Mouse (Mus musculus) hindbrain, embryonic 14.5 days (tissue): ENCODE data around the gene Dock6. TPM values are rescaled to one million over a fixed set of nuclear protein-coding genes. Genes with fewer than 3 reads are reported as not detected.

Source experiments
- ATAC-seq: fragments of 200-750 bp; cut with Nextera tagmentation; 2 replicates; pipeline ENCODE4 v1.8.0; 2017; ENCODE audit warnings: moderate number of reproducible peaks, mild to moderate bottlenecking, moderate TSS enrichment, moderate library complexity; ENCODE audit not compliant: low FRiP score
- DNase-seq: peaks from one replicate; pipeline ENCODE4 v3.0.0-alpha.2; 2015; ENCODE audit warnings: low spot score
- H3K27ac ChIP-seq: fragments of 300-500 bp; sonication (generic); 2 replicates; pipeline ENCODE4 v1.5.1; 2014; ENCODE audit warnings: mild to moderate bottlenecking, moderate library complexity
- H3K27me3 ChIP-seq: fragments of 300-500 bp; sonication (generic); 2 replicates; pipeline ENCODE4 v1.6.1; 2014; ENCODE audit warnings: mild to moderate bottlenecking, low read length, mixed read lengths; ENCODE audit not compliant: control insufficient read depth, insufficient read depth
- H3K36me3 ChIP-seq: fragments of 300-500 bp; sonication (generic); replicated peaks from 2 replicates; pipeline ENCODE4 v1.6.1; 2014; ENCODE audit not compliant: control insufficient read depth, insufficient read depth
- H3K4me1 ChIP-seq: fragments of 300-500 bp; sonication (generic); replicated peaks from 2 replicates; pipeline ENCODE4 v1.6.1; 2014; ENCODE audit warnings: antibody characterized with exemption, low read length, mixed read lengths; ENCODE audit not compliant: control insufficient read depth, insufficient read depth
- H3K4me2 ChIP-seq: fragments of 300-500 bp; sonication (generic); replicated peaks from 2 replicates; pipeline ENCODE4 v1.6.1; 2014; ENCODE audit warnings: mild to moderate bottlenecking, moderate library complexity
- H3K4me3 ChIP-seq: fragments of 300-500 bp; sonication (generic); replicated peaks from 2 replicates; pipeline ENCODE4 v1.5.1; 2014; ENCODE audit warnings: mild to moderate bottlenecking, low read length
- H3K9ac ChIP-seq: fragments of 300-500 bp; sonication (generic); 2 replicates; pipeline ENCODE4 v1.6.1; 2014
- H3K9me3 ChIP-seq: fragments of 300-500 bp; sonication (generic); 2 replicates; pipeline ENCODE4 v1.6.1; 2016; ENCODE audit warnings: low read length; ENCODE audit not compliant: control insufficient read depth
- WGBS: fragments of 180-500 bp; shearing (Covaris S2); extraction: QIAGEN DNeasy Blood & Tissue Kit; methylation state at CpG from one replicate; pipeline ENCODE4 v1.1.7; 2014; 5-methylcytosine and 5-hydroxymethylcytosine counted together
- polyA plus RNA-seq: library from polyadenylated mRNA; unstranded; fragments of >200 nt; fragmentation: Nextera tagmentation; extraction: Ambion mirVana; gene quantifications from 2 replicates; pipeline ENCODE4 v1.2.1, GENCODE M21; 2014

The Dock6 gene
- polyA plus RNA-seq, 1 experiment from 2014 or later, result 18.0 TPM

- Histone ChIP-seq H3K4me3 (no peak overlapping the region), H3K27me3 (no peaks in the 10 kb centered on the region), H3K4me2 (no peak overlapping the region), H3K9ac (no peak overlapping the region), H3K4me1 (no peaks in the 10 kb centered on the region), H3K27ac (no peak overlapping the region), H3K36me3 (no peaks in the 10 kb centered on the region), H3K9me3 (no peaks in the 10 kb centered on the region)
- DNase-seq, result peak; percentile 55
- 57% methylated on average over 8 of the region's 8 CpGs for WGBS
- no peak for ATAC-seq
These were observed 12.2 kb downstream of the Dock6 start for GRCm38 (mm10) chr9:21840115-21840787.

GRCm38 (mm10) chr9:21837690-21838089 is 14.7 kb downstream of the Dock6 start:
- Histone ChIP-seq H3K9ac (no peak overlapping the region), H3K9me3 (no peaks in the 10 kb centered on the region), H3K4me3 (no peak overlapping the region), H3K4me2 (no peak overlapping the region), H3K27me3 (no peaks in the 10 kb centered on the region), H3K27ac (no peak overlapping the region), H3K36me3 (no peaks in the 10 kb centered on the region), H3K4me1 (no peaks in the 10 kb centered on the region)
- DNase-seq, result no peak
- no peak for ATAC-seq
- 97% methylated on average over 2 of the region's 2 CpGs for WGBS

DNA sequence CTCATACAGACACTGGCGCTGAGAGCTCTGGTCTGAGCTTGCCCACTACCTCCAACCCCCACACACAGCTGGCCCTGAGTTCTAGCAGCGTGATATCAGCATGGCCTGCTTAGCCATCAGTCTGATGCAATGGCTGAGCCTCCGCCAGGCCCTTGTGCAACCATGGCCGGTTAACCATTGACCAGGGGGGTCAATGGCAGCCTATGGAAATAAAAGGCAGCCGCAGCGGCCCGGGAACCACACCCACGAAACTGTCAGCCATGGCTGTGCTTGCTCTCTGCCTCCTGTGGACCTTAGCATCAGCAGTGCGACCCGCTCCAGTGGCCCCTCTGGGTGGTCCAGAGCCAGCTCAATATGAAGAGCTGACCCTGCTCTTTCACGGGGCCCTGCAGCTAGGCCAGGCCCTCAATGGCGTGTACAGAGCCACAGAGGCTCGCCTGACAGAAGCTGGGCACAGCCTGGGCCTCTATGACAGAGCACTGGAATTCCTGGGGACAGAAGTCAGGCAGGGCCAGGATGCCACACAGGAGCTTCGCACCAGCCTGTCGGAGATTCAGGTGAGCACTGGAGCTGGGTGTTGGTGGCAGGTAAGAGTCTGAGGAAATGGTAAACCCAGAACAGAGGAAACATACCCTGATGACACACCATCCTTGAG is 17.1 kb downstream of the Dock6 start, which contains the start of gene Angptl8:
Gene Angptl8 (plus strand): TSS at position 253 of the 655 bp plus-strand sequence.
- Histone ChIP-seq H3K9ac (no peak within 1 kb of the TSS), H3K4me1 (no peaks in the 10 kb centered on the region), H3K36me3 (no peaks in the 10 kb centered on the region), H3K27ac (no peak within 1 kb of the TSS), H3K4me2 (no peak within 1 kb of the TSS), H3K4me3 (no peak within 1 kb of the TSS), H3K9me3 (no peaks in the 10 kb centered on the region), H3K27me3 (no peaks in the 10 kb centered on the region)
- no peak for ATAC-seq
- no peak for DNase-seq
- WGBS, result 64% methylated on average over 15 of the region's 15 CpGs

GRCm38 (mm10) chr9:21831558-21832240 is 20.7 kb downstream of the Dock6 start:
- WGBS, result 93% methylated on average over 20 of the region's 20 CpGs
- Histone ChIP-seq H3K4me1 (no peaks in the 10 kb centered on the region), H3K27me3 (no peaks in the 10 kb centered on the region)

DNA sequence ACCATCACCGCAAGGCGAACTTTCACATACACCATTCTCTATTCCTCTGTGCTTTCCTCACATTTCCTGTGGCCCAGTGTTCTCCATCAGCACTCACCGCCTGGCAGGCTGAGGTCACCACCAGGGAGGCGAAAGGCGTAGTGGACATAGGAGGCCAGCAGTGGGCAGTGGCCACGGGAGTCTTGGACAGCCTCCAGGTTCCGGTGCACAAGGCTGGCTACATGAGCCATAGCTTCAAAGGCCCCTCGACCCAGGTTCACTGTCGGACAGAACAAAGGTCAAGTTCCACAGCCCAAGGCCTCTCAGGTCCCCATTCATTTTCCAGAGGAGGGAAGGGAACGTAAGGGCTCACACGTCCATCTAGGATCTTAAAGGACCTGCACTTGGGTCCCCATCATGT is 21.5 kb downstream of the Dock6 start:
- H3K9me3 ChIP-seq, result no peaks in the 10 kb centered on the region
- WGBS, result 92% methylated on average over 11 of the region's 11 CpGs
- no peaks in the 10 kb centered on the region for H3K36me3 ChIP-seq
- no peak overlapping the region for H3K27ac ChIP-seq
- no peaks in the 10 kb centered on the region for H3K4me1 ChIP-seq
- H3K4me2 ChIP-seq, result no peak overlapping the region
- no peaks in the 10 kb centered on the region for H3K27me3 ChIP-seq
- DNase-seq, result no peak
- no peak for ATAC-seq
- H3K4me3 ChIP-seq, result no peak overlapping the region
- no peak overlapping the region for H3K9ac ChIP-seq

More at GRCm38 (mm10) chr9:21831558-21832240, 20.7 kb downstream of the Dock6 start:
- Histone ChIP-seq H3K27ac (no peak overlapping the region), H3K4me3 (no peak overlapping the region), H3K36me3 (no peaks in the 10 kb centered on the region), H3K4me2 (no peak overlapping the region), H3K9ac (no peak overlapping the region), H3K9me3 (no peaks in the 10 kb centered on the region)
- ATAC-seq (no peak), DNase-seq (no peak)

DNA sequence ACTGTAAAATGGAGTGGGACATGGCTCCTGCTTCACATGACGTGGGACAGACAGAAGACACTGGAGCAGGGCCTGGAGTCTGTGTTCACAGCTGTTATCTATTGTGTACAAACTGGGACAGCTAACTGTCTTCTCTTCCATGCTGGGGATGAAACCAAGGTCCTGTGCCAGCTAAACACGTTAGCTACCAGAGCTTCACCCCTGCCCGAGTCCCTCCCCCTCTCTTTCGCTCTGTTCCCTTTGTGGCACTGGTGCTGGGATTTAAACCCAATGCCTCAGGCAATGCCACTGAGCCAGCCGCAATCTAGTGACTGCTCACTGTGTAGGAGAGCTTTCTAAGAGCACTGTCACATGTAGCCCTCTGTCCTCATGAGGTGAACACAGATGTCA is 22.0 kb downstream of the Dock6 start:
- WGBS, result 75% methylated on average over 5 of the region's 5 CpGs
- no peak overlapping the region for H3K4me3 ChIP-seq

GRCm38 (mm10) chr9:21829834-21830460 is 22.5 kb downstream of the Dock6 start:
- Histone ChIP-seq H3K4me2 (no peak overlapping the region), H3K9ac (no peak overlapping the region), H3K36me3 (no peaks in the 10 kb centered on the region), H3K4me3 (no peak overlapping the region), H3K4me1 (no peaks in the 10 kb centered on the region), H3K27me3 (no peaks in the 10 kb centered on the region), H3K9me3 (no peaks in the 10 kb centered on the region), H3K27ac (no peak overlapping the region)
- DNase-seq (no peak), ATAC-seq (no peak)
- WGBS, result 91% methylated on average over 14 of the region's 14 CpGs

More for the DNA sequence above, 22.0 kb downstream of the Dock6 start:
- Histone ChIP-seq H3K27me3 (no peaks in the 10 kb centered on the region), H3K9ac (no peak overlapping the region), H3K4me2 (no peak overlapping the region), H3K9me3 (no peaks in the 10 kb centered on the region), H3K36me3 (no peaks in the 10 kb centered on the region), H3K27ac (no peak overlapping the region), H3K4me1 (no peaks in the 10 kb centered on the region)
- ATAC-seq (no peak), DNase-seq (no peak)

DNA sequence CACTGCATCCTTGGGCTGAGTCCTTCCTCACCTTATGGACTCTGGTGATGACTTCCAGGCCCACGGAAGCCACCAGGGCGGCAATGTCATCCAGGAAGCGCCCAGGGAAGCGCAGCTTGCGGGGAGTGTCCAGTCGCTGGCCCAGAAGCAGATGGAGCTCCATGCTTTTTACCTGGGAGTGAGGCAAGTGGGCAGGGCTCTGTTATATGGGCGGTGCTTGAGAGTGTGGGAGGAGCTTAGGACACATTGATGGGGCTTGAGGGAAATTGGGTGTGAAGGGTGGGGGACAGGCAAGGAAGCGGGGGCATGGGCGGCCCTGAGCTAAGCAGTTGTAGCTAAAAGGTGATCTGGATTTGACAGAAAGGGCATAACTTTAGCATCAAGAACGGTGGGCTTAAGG is 28.1 kb downstream of the Dock6 start:
- H3K4me2 ChIP-seq, result no peak overlapping the region

DNA sequence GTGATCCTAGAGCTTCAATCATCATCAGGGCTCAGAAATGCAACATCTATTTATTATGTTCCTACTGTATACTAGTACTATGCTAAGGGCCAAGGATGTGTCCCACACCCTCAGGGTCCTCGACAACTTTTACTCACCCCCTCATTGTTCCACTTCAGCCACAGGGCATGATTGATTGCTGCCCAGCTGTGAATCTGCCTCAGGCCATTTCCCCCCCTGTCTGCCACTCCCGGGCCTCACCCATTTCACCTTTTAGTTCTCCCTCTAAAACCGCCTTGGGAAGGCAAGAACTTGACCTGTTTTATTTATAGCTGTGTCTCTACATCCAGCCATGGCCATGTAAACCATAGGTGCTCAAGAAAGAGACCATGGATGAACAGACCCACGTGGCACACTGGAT is 28.5 kb downstream of the Dock6 start:
- WGBS, result 55% methylated on average over 4 of the region's 4 CpGs

More for the DNA sequence above, 28.1 kb downstream of the Dock6 start:
- Histone ChIP-seq H3K4me1 (no peaks in the 10 kb centered on the region), H3K9ac (no peak overlapping the region), H3K9me3 (no peaks in the 10 kb centered on the region), H3K27me3 (no peaks in the 10 kb centered on the region), H3K4me3 (no peak overlapping the region), H3K36me3 (no peaks in the 10 kb centered on the region), H3K27ac (no peak overlapping the region)
- DNase-seq (no peak), ATAC-seq (no peak)
- WGBS, result 63% methylated on average over 10 of the region's 10 CpGs

More for the DNA sequence above, 28.5 kb downstream of the Dock6 start:
- no peak for DNase-seq
- H3K4me3 ChIP-seq, result no peak overlapping the region
- H3K4me2 ChIP-seq, result no peak overlapping the region
- ATAC-seq, result no peak
- no peaks in the 10 kb centered on the region for H3K4me1 ChIP-seq
- no peaks in the 10 kb centered on the region for H3K36me3 ChIP-seq
- no peak overlapping the region for H3K9ac ChIP-seq
- no peaks in the 10 kb centered on the region for H3K9me3 ChIP-seq
- H3K27me3 ChIP-seq, result no peaks in the 10 kb centered on the region
- no peak overlapping the region for H3K27ac ChIP-seq
